Mouse (Mus musculus) lung, embryonic 16.5 days (tissue): ENCODE results near the gene Cenpb. TPM values are rescaled to one million over a fixed set of nuclear protein-coding genes. Genes with fewer than 3 reads are reported as not detected.

Source experiments
- ATAC-seq: fragments of 200-750 bp; cut with Nextera tagmentation; 2 replicates; pipeline ENCODE4 v1.8.0; 2017; ENCODE audit warnings: low read depth, mild to moderate bottlenecking, moderate library complexity
- H3K27ac ChIP-seq: fragments of 300-500 bp; sonication (generic); 2 replicates; pipeline ENCODE4 v1.5.1; 2014; ENCODE audit warnings: mild to moderate bottlenecking, control low read depth, low read length
- H3K27me3 ChIP-seq: fragments of 300-500 bp; sonication (generic); 2 replicates; pipeline ENCODE4 v1.6.1; 2014; ENCODE audit warnings: low read depth, low read length, mixed read lengths; ENCODE audit not compliant: control insufficient read depth, insufficient read depth
- H3K36me3 ChIP-seq: fragments of 300-500 bp; sonication (generic); 2 replicates; pipeline ENCODE4 v1.6.1; 2014; ENCODE audit warnings: low read length; ENCODE audit not compliant: control insufficient read depth, insufficient read depth
- H3K4me1 ChIP-seq: fragments of 300-500 bp; sonication (generic); replicated peaks from 2 replicates; pipeline ENCODE4 v1.6.1; 2014; ENCODE audit warnings: low read length, mixed read lengths; ENCODE audit not compliant: control insufficient read depth, insufficient read depth
- H3K4me2 ChIP-seq: fragments of 300-500 bp; sonication (generic); 2 replicates; pipeline ENCODE4 v1.6.1; 2014; ENCODE audit warnings: low read depth, low read length, control low read depth
- H3K4me3 ChIP-seq: fragments of 300-500 bp; sonication (generic); 2 replicates; pipeline ENCODE4 v1.5.1; 2014; ENCODE audit warnings: mild to moderate bottlenecking, low read length, control low read depth
- H3K9ac ChIP-seq: fragments of 300-500 bp; sonication (generic); 2 replicates; pipeline ENCODE4 v1.6.1; 2014; ENCODE audit warnings: low read length, control low read depth
- H3K9me3 ChIP-seq: fragments of 300-500 bp; sonication (generic); 2 replicates; pipeline ENCODE4 v1.6.1; 2016; ENCODE audit warnings: low read length; ENCODE audit not compliant: control insufficient read depth
- WGBS: fragments of 180-500 bp; shearing (Covaris S2); extraction: QIAGEN DNeasy Blood & Tissue Kit; methylation state at CpG from one replicate; pipeline ENCODE4 v1.1.7; 2014; 5-methylcytosine and 5-hydroxymethylcytosine counted together
- polyA plus RNA-seq: library from polyadenylated mRNA; unstranded; fragments of >200 nt; fragmentation: Nextera tagmentation; extraction: Ambion mirVana; gene quantifications from 2 replicates; pipeline ENCODE4 v1.2.1, GENCODE M21; 2015

The Cenpb gene
- polyA plus RNA-seq, 1 experiment from 2014 or later = 8.4 TPM

GRCm38 (mm10) chr2:131175286-131175944 is 4.5 kb downstream of the Cenpb start:
- H3K36me3 ChIP-seq = peaks cover 4% of the 10 kb centered on the region
- H3K4me1 ChIP-seq = peaks cover 48% of the 10 kb centered on the region
- no peak overlapping the region for H3K4me2 ChIP-seq
- no peak overlapping the region for H3K4me3 ChIP-seq
- 70% methylated on average over 3 of the region's 3 CpGs for WGBS
- peaks cover 25% of the 10 kb centered on the region for H3K27me3 ChIP-seq
- H3K9me3 ChIP-seq = no peaks in the 10 kb centered on the region
- ATAC-seq = no peak
- H3K27ac ChIP-seq = peak overlapping the region; percentile 84
- H3K9ac ChIP-seq = no peak overlapping the region

DNA sequence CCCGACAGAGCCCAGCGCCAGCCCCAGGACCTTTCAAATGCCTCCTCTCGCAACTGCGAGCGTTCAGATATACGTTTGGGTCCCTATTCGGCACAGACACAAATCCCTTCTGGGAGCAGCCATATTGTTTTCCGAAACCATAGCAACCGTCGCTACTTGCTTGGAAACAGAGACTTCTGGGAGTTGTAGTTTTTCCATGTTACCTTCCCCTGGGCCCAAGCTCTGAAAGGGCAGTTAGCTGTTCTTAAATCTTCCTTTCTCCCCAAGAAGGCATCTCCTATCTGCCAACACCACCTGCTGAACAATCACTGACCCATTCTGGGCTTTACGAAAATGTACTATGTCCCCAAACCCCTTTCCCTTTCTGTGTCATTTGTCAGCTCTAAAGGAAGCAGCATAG is 5.2 kb downstream of the Cenpb start:
- 0 out of 2 replicates have a peak, but pooled peaks have one; percentile 14 for ATAC-seq
- Histone ChIP-seq H3K27me3 (peaks cover 26% of the 10 kb centered on the region), H3K4me3 (peak overlapping the region; percentile 49), H3K9me3 (no peaks in the 10 kb centered on the region), H3K27ac (no peak overlapping the region), H3K9ac (peak overlapping the region; percentile 40; the same call in 1 of the 2 replicates), H3K4me2 (peak overlapping the region; percentile 70), H3K36me3 (peaks cover 4% of the 10 kb centered on the region), H3K4me1 (peaks cover 48% of the 10 kb centered on the region)
- 5% methylated on average over 11 of the region's 11 CpGs for WGBS

- Histone ChIP-seq H3K4me2 (no peak overlapping the region), H3K27me3 (peaks cover 26% of the 10 kb centered on the region), H3K4me3 (no peak overlapping the region), H3K36me3 (peaks cover 4% of the 10 kb centered on the region), H3K4me1 (peaks cover 31% of the 10 kb centered on the region), H3K27ac (no peak overlapping the region), H3K9ac (no peak overlapping the region), H3K9me3 (no peaks in the 10 kb centered on the region)
- no peak for ATAC-seq
- WGBS = 53% methylated on average over 9 of the region's 9 CpGs
Observed at GRCm38 (mm10) chr2:131172322-131172721, 7.5 kb downstream of the Cenpb start.

GRCm38 (mm10) chr2:131171401-131172104 is 8.3 kb downstream of the Cenpb start:
- no peak overlapping the region for H3K27ac ChIP-seq
- H3K4me1 ChIP-seq = peaks cover 26% of the 10 kb centered on the region
- peak overlapping the region; percentile 49 for H3K4me2 ChIP-seq
- 8% methylated on average over 43 of the region's 43 CpGs for WGBS
- H3K27me3 ChIP-seq = peaks cover 26% of the 10 kb centered on the region
- peaks cover 2% of the 10 kb centered on the region; the same call in 1 of the 2 replicates for H3K36me3 ChIP-seq
- peak overlapping the region; percentile 28 for H3K4me3 ChIP-seq
- H3K9me3 ChIP-seq = no peaks in the 10 kb centered on the region
- ATAC-seq = peak; percentile 51
- peak overlapping the region; percentile 54 for H3K9ac ChIP-seq

DNA sequence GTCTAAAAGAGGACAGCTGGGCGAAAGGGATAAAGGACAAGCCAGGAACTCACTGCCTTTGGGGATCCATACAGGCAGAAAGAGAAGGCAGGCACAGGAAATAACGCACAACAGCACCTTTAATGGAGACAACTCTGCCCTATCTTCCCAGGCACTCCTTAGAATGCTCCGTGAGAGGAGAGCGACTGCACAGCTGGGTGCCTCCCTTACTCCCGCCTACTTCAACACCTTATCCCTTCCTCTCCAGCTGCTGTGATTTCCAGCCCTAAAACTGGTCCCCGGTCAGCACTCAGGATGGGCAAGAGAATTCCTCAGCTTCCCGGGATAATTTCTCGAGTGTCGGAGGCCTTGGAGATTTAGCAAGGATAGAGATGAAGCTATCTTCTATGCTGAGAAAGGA is 8.9 kb downstream of the Cenpb start:
- Histone ChIP-seq H3K9ac (peak overlapping the region; percentile 54), H3K4me1 (peaks cover 20% of the 10 kb centered on the region), H3K9me3 (no peaks in the 10 kb centered on the region), H3K27ac (no peak overlapping the region), H3K36me3 (peaks cover under 1% of the 10 kb centered on the region; the same call in 1 of the 2 replicates), H3K4me2 (peak overlapping the region; percentile 49; the same call in 1 of the 2 replicates), H3K4me3 (peak overlapping the region; percentile 28), H3K27me3 (peaks cover 26% of the 10 kb centered on the region)
- WGBS = 24% methylated on average over 9 of the region's 9 CpGs
- no peak for ATAC-seq

GRCm38 (mm10) chr2:131168914-131169313 is 11.0 kb downstream of the Cenpb start:
- no peak overlapping the region for H3K27ac ChIP-seq
- H3K9ac ChIP-seq = no peak overlapping the region
- ATAC-seq = peak; percentile 18; the same call in 1 of the 2 replicates
- no peaks in the 10 kb centered on the region for H3K36me3 ChIP-seq
- H3K9me3 ChIP-seq = no peaks in the 10 kb centered on the region
- peaks cover 26% of the 10 kb centered on the region for H3K27me3 ChIP-seq
- 68% methylated on average over 1 of the region's 1 CpGs for WGBS
- H3K4me1 ChIP-seq = peaks cover 4% of the 10 kb centered on the region; the same call in 1 of the 2 replicates
- no peak overlapping the region for H3K4me3 ChIP-seq
- no peak overlapping the region for H3K4me2 ChIP-seq

- Histone ChIP-seq H3K4me2 (no peak overlapping the region), H3K9me3 (no peaks in the 10 kb centered on the region), H3K9ac (no peak overlapping the region), H3K27ac (no peak overlapping the region), H3K27me3 (peaks cover 26% of the 10 kb centered on the region), H3K4me3 (no peak overlapping the region), H3K4me1 (0 out of 2 replicates have a peak, but pooled peaks cover 4% of the 10 kb centered on the region), H3K36me3 (no peaks in the 10 kb centered on the region)
- 73% methylated on average over 6 of the region's 6 CpGs for WGBS
- ATAC-seq = no peak
Observed at GRCm38 (mm10) chr2:131167984-131168383, 11.9 kb downstream of the Cenpb start.

GRCm38 (mm10) chr2:131166172-131166571 is 13.7 kb downstream of the Cenpb start:
- Histone ChIP-seq H3K9ac (no peak overlapping the region), H3K4me2 (no peak overlapping the region), H3K4me3 (no peak overlapping the region), H3K36me3 (no peaks in the 10 kb centered on the region), H3K9me3 (no peaks in the 10 kb centered on the region), H3K27me3 (peaks cover 8% of the 10 kb centered on the region; the same call in 1 of the 2 replicates), H3K4me1 (no peaks in the 10 kb centered on the region), H3K27ac (no peak overlapping the region)
- 87% methylated on average over 2 of the region's 2 CpGs for WGBS
- ATAC-seq = no peak

DNA sequence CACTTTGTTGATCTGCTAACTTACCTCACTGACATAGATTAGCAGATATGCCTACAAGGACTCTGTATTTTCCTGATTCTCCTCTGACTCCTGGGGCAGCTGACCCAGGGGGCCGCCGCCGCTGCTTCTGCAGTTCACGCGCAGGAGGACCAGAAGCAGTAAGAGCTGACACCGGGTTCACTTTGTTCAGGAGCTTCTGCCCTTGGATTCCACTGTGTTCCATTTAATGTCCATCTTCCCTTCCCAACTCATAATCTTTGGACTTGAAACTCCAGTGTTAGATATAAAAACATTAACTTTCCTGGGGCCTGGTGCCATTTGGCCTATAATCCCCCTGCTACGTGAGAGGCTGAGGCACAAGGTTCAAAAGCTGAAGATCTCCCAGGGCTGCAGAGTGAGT is 15.9 kb downstream of the Cenpb start:
- WGBS = 76% methylated on average over 7 of the region's 7 CpGs
- no peaks in the 10 kb centered on the region for H3K27me3 ChIP-seq
- no peak overlapping the region for H3K4me3 ChIP-seq
- peaks cover 6% of the 10 kb centered on the region for H3K4me1 ChIP-seq
- no peaks in the 10 kb centered on the region for H3K36me3 ChIP-seq
- H3K27ac ChIP-seq = no peak overlapping the region
- no peaks in the 10 kb centered on the region for H3K9me3 ChIP-seq
- H3K4me2 ChIP-seq = no peak overlapping the region
- ATAC-seq = no peak
- H3K9ac ChIP-seq = no peak overlapping the region
